Comparison of ENCODE assay signal across 34 mouse cellular contexts in the genomic region with DNA sequence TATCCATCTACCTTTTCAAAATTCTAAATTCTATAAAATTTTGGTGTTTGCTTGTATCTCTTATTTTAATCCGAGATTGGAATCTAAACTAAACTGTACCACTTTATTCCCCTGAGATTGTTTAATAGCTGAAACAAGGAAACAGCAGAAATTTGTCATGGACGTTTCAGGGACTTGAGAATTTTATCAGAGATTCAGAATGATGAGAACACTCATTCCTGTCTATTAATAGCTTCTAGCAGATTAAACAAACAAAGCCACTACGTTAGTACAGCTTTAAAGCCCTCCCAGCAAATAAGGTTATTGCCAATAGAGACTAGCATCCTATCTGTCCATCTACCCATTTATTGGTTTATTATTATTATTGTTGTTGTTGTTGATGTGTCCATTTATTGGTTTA.
"Had no signal": no experiment of that assay in that cellular context is flagged by ENCODE, and none has a peak within 500 bp of the region (broad histone marks: within the 10 kb centered on the region; RNA-seq: fewer than 3 reads in every experiment).

No protein-coding gene starts in this region.

- H3K4me3 ChIP-seq: heart, adult 2 months; heart, embryonic 10.5 days; heart, embryonic 12.5 days; heart, embryonic 13.5 days; heart, embryonic 15.5 days; hindbrain, embryonic 10.5 days; hindbrain, embryonic 12.5 days; hindbrain, embryonic 13.5 days; hindbrain, embryonic 15.5 days; intestine, embryonic 15.5 days; kidney, embryonic 15.5 days; layer of hippocampus, adult 2 months; left cerebral cortex, adult 2 months had no signal

- H3K27ac ChIP-seq: heart, adult 2 months; heart, embryonic 10.5 days; heart, embryonic 13.5 days; heart, embryonic 15.5 days; hindbrain, embryonic 10.5 days; hindbrain, embryonic 12.5 days; hindbrain, embryonic 13.5 days; hindbrain, embryonic 14.5 days; hindbrain, embryonic 15.5 days; hindbrain, postnatal 0 days; intestine, embryonic 15.5 days; kidney, embryonic 15.5 days; layer of hippocampus, adult 2 months; left cerebral cortex, adult 2 months had no signal

- H3K36me3 ChIP-seq: heart, embryonic 10.5 days; heart, embryonic 12.5 days; heart, embryonic 15.5 days; hindbrain, embryonic 12.5 days; hindbrain, embryonic 13.5 days; hindbrain, embryonic 15.5 days; intestine, embryonic 15.5 days had no signal

- DNase-seq: heart, adult 2 months; heart, postnatal 10 days; heart, postnatal 14 days; heart, postnatal 36 days; heart, postnatal 4 days; kidney, adult 11 months; kidney, adult 18-20 months; kidney, adult 8-10 months; kidney, adult 9 months; kidney, postnatal 14 days; kidney, postnatal 25 days; kidney, postnatal 36 days; kidney, postnatal 4 days; layer of hippocampus, adult 9-11 months; layer of hippocampus, postnatal 36 days had no signal

- ATAC-seq: hindbrain, embryonic 16.5 days; hindbrain, postnatal 0 days; inflammation-experienced regulatory T-cells, adult 6 months; intestine, embryonic 15.5 days; intestine, embryonic 16.5 days; intestine, postnatal 0 days had no signal

- H3K4me2 ChIP-seq: heart, embryonic 11.5 days; heart, embryonic 12.5 days; heart, embryonic 13.5 days; heart, embryonic 15.5 days; hindbrain, embryonic 12.5 days; hindbrain, embryonic 13.5 days; hindbrain, embryonic 14.5 days; hindbrain, embryonic 15.5 days; intestine, embryonic 15.5 days; kidney, embryonic 15.5 days had no signal

- H3K9me3 ChIP-seq: heart, embryonic 10.5 days; heart, embryonic 12.5 days; heart, embryonic 13.5 days; heart, embryonic 15.5 days; hindbrain, embryonic 10.5 days; hindbrain, embryonic 12.5 days; hindbrain, embryonic 13.5 days; hindbrain, embryonic 15.5 days; intestine, embryonic 15.5 days; kidney, embryonic 15.5 days had no signal

- H3K4me1 ChIP-seq: heart, embryonic 10.5 days; hindbrain, embryonic 10.5 days; hindbrain, embryonic 12.5 days; hindbrain, embryonic 13.5 days; hindbrain, embryonic 15.5 days; intestine, embryonic 15.5 days; kidney, embryonic 15.5 days had no signal

- H3K9ac ChIP-seq: heart, embryonic 12.5 days; heart, embryonic 13.5 days; heart, embryonic 15.5 days; hindbrain, embryonic 12.5 days; hindbrain, embryonic 13.5 days; hindbrain, embryonic 14.5 days; hindbrain, embryonic 15.5 days; intestine, embryonic 15.5 days; kidney, embryonic 15.5 days had no signal

- H3K27me3 ChIP-seq: heart, embryonic 12.5 days; heart, embryonic 13.5 days; heart, embryonic 15.5 days; hindbrain, embryonic 12.5 days; hindbrain, embryonic 13.5 days; hindbrain, embryonic 15.5 days; intestine, embryonic 15.5 days; kidney, embryonic 15.5 days had no signal
